Mouse (Mus musculus): ENCODE data around the gene Mrpl24. TPM values are rescaled to one million over a fixed set of nuclear protein-coding genes. Genes with fewer than 3 reads are reported as not detected.
"Not testable (repeated sequence)": the region's sequence is repeated elsewhere in the genome, so short reads cannot be mapped to it uniquely, and the experiment has no call there.

Gene Mrpl24
- polyA plus RNA-seq, 1 experiment from 2014 or later = 62.7 TPM

GRCm38 (mm10) chr3:87901036-87901624 is 18.2 kb upstream of the Mrpl24 start:
- no peaks in the 10 kb centered on the region for H3K36me3 ChIP-seq
- H3K9ac ChIP-seq (replicated peaks) = no peak overlapping the region
- no peaks in the 10 kb centered on the region for H3K4me1 ChIP-seq
- no peaks in the 10 kb centered on the region for H3K9me3 ChIP-seq
- no peak overlapping the region for H3K4me3 ChIP-seq
- H3K27me3 ChIP-seq = no peaks in the 10 kb centered on the region
- H3K4me2 ChIP-seq (replicated peaks) = no peak overlapping the region
- WGBS = 78% methylated on average over 1 of the region's 1 CpGs
- ATAC-seq (replicated peaks) = no peak
- H3K27ac ChIP-seq (replicated peaks) = no peak overlapping the region

GRCm38 (mm10) chr3:87901959-87902358 is 17.3 kb upstream of the Mrpl24 start:
- 91% methylated on average over 5 of the region's 6 CpGs for WGBS
- H3K4me1 ChIP-seq; H3K36me3 ChIP-seq; H3K4me3 ChIP-seq; H3K9ac ChIP-seq (replicated peaks); H3K4me2 ChIP-seq (replicated peaks); H3K27me3 ChIP-seq; H3K27ac ChIP-seq (replicated peaks); H3K9me3 ChIP-seq; ATAC-seq (replicated peaks): not testable (repeated sequence)

GRCm38 (mm10) chr3:87903821-87904220 is 15.5 kb upstream of the Mrpl24 start:
- no peaks in the 10 kb centered on the region for H3K36me3 ChIP-seq
- H3K9ac ChIP-seq (replicated peaks) = no peak overlapping the region
- no peaks in the 10 kb centered on the region for H3K27me3 ChIP-seq
- no peak overlapping the region for H3K27ac ChIP-seq (replicated peaks)
- no peak overlapping the region for H3K4me3 ChIP-seq
- 51% methylated on average over 5 of the region's 5 CpGs for WGBS
- no peak overlapping the region for H3K4me2 ChIP-seq (replicated peaks)
- ATAC-seq (replicated peaks) = no peak
- H3K9me3 ChIP-seq = no peaks in the 10 kb centered on the region
- peaks cover 19% of the 10 kb centered on the region for H3K4me1 ChIP-seq

GRCm38 (mm10) chr3:87905880-87906485 is 13.3 kb upstream of the Mrpl24 start, which contains the start of gene Hdgf:
Gene Hdgf (plus strand): TSS chr3:87906321.
- H3K4me3 ChIP-seq = peak within 1 kb of the TSS; percentile 99
- peaks cover 39% of the 10 kb centered on the region for H3K4me1 ChIP-seq
- H3K9ac ChIP-seq (replicated peaks) = peak within 1 kb of the TSS; percentile 96
- peak within 1 kb of the TSS; percentile 89 for H3K4me2 ChIP-seq (replicated peaks)
- WGBS = under 1% methylated on average over 57 of the region's 57 CpGs
- no peaks in the 10 kb centered on the region for H3K27me3 ChIP-seq
- no peaks in the 10 kb centered on the region for H3K9me3 ChIP-seq
- ATAC-seq (replicated peaks) = peak; percentile 97
- H3K27ac ChIP-seq (replicated peaks) = peak within 1 kb of the TSS; percentile 97
- no peaks in the 10 kb centered on the region for H3K36me3 ChIP-seq

- H3K4me3 ChIP-seq = peak overlapping the region; percentile 99
- H3K9me3 ChIP-seq = no peaks in the 10 kb centered on the region
- WGBS = under 1% methylated on average over 27 of the region's 47 CpGs
- H3K27ac ChIP-seq (replicated peaks) = peak overlapping the region; percentile 97
- peak overlapping the region; percentile 96 for H3K9ac ChIP-seq (replicated peaks)
- peak; percentile 42; the same call in 1 of the 2 replicates for ATAC-seq (replicated peaks)
- peaks cover 42% of the 10 kb centered on the region for H3K4me1 ChIP-seq
- H3K27me3 ChIP-seq = no peaks in the 10 kb centered on the region
- no peaks in the 10 kb centered on the region for H3K36me3 ChIP-seq
- peak overlapping the region; percentile 89 for H3K4me2 ChIP-seq (replicated peaks)
These were observed 12.7 kb upstream of the Mrpl24 start for GRCm38 (mm10) chr3:87906601-87906980.

- H3K9ac ChIP-seq (replicated peaks) = peak overlapping the region; percentile 96
- no peaks in the 10 kb centered on the region for H3K27me3 ChIP-seq
- no peaks in the 10 kb centered on the region for H3K36me3 ChIP-seq
- peaks cover 42% of the 10 kb centered on the region for H3K4me1 ChIP-seq
- WGBS = 0% methylated on average over 27 of the region's 27 CpGs
- no peaks in the 10 kb centered on the region for H3K9me3 ChIP-seq
- H3K4me2 ChIP-seq (replicated peaks) = peak overlapping the region; percentile 89
- H3K4me3 ChIP-seq = peak overlapping the region; percentile 99
- ATAC-seq (replicated peaks) = no peak
- H3K27ac ChIP-seq (replicated peaks) = peak overlapping the region; percentile 97
These were observed 12.1 kb upstream of the Mrpl24 start for GRCm38 (mm10) chr3:87906981-87907857.

GRCm38 (mm10) chr3:87907906-87908305 is 11.4 kb upstream of the Mrpl24 start:
- H3K36me3 ChIP-seq = no peaks in the 10 kb centered on the region
- H3K4me2 ChIP-seq (replicated peaks) = peak overlapping the region; percentile 89
- H3K4me3 ChIP-seq = peak overlapping the region; percentile 99
- no peaks in the 10 kb centered on the region for H3K9me3 ChIP-seq
- 10% methylated on average over 1 of the region's 1 CpGs for WGBS
- no peaks in the 10 kb centered on the region for H3K27me3 ChIP-seq
- peak overlapping the region; percentile 96 for H3K9ac ChIP-seq (replicated peaks)
- H3K27ac ChIP-seq (replicated peaks) = peak overlapping the region; percentile 97; the same call in 1 of the 2 replicates
- peaks cover 42% of the 10 kb centered on the region for H3K4me1 ChIP-seq
- no peak for ATAC-seq (replicated peaks)

GRCm38 (mm10) chr3:87909381-87909780 is 9.9 kb upstream of the Mrpl24 start:
- no peak overlapping the region for H3K4me3 ChIP-seq
- 0 out of 2 replicates have a peak overlapping the region, but pooled peaks have one; percentile 67 for H3K27ac ChIP-seq (replicated peaks)

GRCm38 (mm10) chr3:87909874-87910273 is 9.4 kb upstream of the Mrpl24 start:
- H3K27me3 ChIP-seq = no peaks in the 10 kb centered on the region
- H3K4me1 ChIP-seq = peaks cover 42% of the 10 kb centered on the region
- H3K36me3 ChIP-seq = peaks cover 17% of the 10 kb centered on the region
- no peaks in the 10 kb centered on the region for H3K9me3 ChIP-seq
- ATAC-seq (replicated peaks) = no peak
- no peak overlapping the region for H3K9ac ChIP-seq (replicated peaks)
- H3K27ac ChIP-seq (replicated peaks) = peak overlapping the region; percentile 67
- H3K4me2 ChIP-seq (replicated peaks) = peak overlapping the region; percentile 47; the same call in 1 of the 2 replicates
- H3K4me3 ChIP-seq = peak overlapping the region; percentile 39; the same call in 1 of the 2 replicates
- WGBS = 8% methylated on average over 4 of the region's 4 CpGs

More at GRCm38 (mm10) chr3:87909381-87909780, 9.9 kb upstream of the Mrpl24 start:
- no peak overlapping the region for H3K9ac ChIP-seq (replicated peaks)
- H3K4me2 ChIP-seq (replicated peaks) = no peak overlapping the region
- 95% methylated on average over 2 of the region's 2 CpGs for WGBS
- H3K27me3 ChIP-seq = no peaks in the 10 kb centered on the region
- ATAC-seq (replicated peaks) = no peak
- H3K9me3 ChIP-seq = no peaks in the 10 kb centered on the region
- peaks cover 42% of the 10 kb centered on the region for H3K4me1 ChIP-seq
- peaks cover 12% of the 10 kb centered on the region for H3K36me3 ChIP-seq

- ATAC-seq (replicated peaks) = no peak
These were observed 8.6 kb upstream of the Mrpl24 start for GRCm38 (mm10) chr3:87910573-87911141.

GRCm38 (mm10) chr3:87913491-87913890 is 5.8 kb upstream of the Mrpl24 start:
- ATAC-seq (replicated peaks) = no peak
- H3K36me3 ChIP-seq = peaks cover 36% of the 10 kb centered on the region
- WGBS = 83% methylated on average over 7 of the region's 7 CpGs

More at GRCm38 (mm10) chr3:87910573-87911141, 8.6 kb upstream of the Mrpl24 start:
- Histone ChIP-seq H3K9ac (replicated peaks) (0 out of 2 replicates have a peak overlapping the region, but pooled peaks have one; percentile 13), H3K27ac (replicated peaks) (peak overlapping the region; percentile 67), H3K4me2 (replicated peaks) (peak overlapping the region; percentile 47), H3K27me3 (no peaks in the 10 kb centered on the region), H3K9me3 (no peaks in the 10 kb centered on the region), H3K36me3 (peaks cover 24% of the 10 kb centered on the region), H3K4me3 (peak overlapping the region; percentile 39), H3K4me1 (peaks cover 42% of the 10 kb centered on the region)
- 2% methylated on average over 12 of the region's 12 CpGs for WGBS

More at GRCm38 (mm10) chr3:87913491-87913890, 5.8 kb upstream of the Mrpl24 start:
- Histone ChIP-seq H3K4me3 (no peak overlapping the region), H3K9me3 (no peaks in the 10 kb centered on the region), H3K4me2 (replicated peaks) (no peak overlapping the region), H3K27me3 (no peaks in the 10 kb centered on the region), H3K4me1 (peaks cover 27% of the 10 kb centered on the region), H3K27ac (replicated peaks) (no peak overlapping the region), H3K9ac (replicated peaks) (no peak overlapping the region)
